Mouse (Mus musculus) heart, postnatal 25 days (tissue): ENCODE measurements around the gene Ttll12. TPM values are rescaled to one million over a fixed set of nuclear protein-coding genes. Genes with fewer than 3 reads are reported as not detected.
A peak's percentile ranks its signal among the peaks of the same experiment; 100 is the strongest.

Source experiments
- DNase-seq: peaks from one replicate; pipeline ENCODE4 v3.0.0; 2022; ENCODE audit warnings: low spot score
- intact Hi-C: fragments of 180-260 bp; cut with DNase I; formaldehyde crosslinking; loops from one replicate; pipeline ENCODE4 v1.15.1; 2025
- total RNA-seq, 2 experiments: library from RNA; stranded (reverse); gene quantifications; 2 replicates each; pipeline ENCODE4 v1.2.3; 2021

Gene Ttll12
- 1 to 10 TPM; 5.5 to 6.1 TPM for total RNA-seq

- intact Hi-C loops = no loop called here
- DNase-seq = peak; percentile 83
Measured at GRCm38 (mm10) chr15:83594513-83595363, at the start of gene Ttll12. Gene Ttll12 (minus strand): TSS chr15:83595157.

- no peak for DNase-seq
- intact Hi-C loops = no loop called here
Measured at GRCm38 (mm10) chr15:83642518-83642917, 47.6 kb upstream of the Ttll12 start.

GRCm38 (mm10) chr15:83640208-83640607 is 45.3 kb upstream of the Ttll12 start:
- DNase-seq = no peak
- intact Hi-C loops = no loop called here

DNA sequence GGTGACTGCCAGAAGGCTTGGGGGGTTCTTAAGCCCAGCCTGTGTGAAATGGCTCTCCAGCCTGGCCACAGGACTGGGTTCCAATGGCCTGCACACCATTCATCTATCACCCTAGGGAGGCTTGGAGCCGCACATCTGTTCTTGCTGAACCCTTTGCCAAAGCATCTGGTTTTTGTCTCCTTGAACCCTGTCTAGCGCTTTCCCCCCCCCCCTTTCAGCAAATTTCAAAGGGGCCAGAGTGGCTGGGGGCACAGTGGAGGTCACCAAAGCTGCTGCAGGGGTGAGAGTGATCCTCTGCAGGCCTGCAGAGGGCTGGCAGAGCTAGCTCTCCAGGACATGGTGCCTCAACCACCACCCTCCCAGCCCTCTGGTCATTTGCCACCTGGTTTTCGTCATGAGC is 44.2 kb upstream of the Ttll12 start:
- DNase-seq = no peak
- intact Hi-C loops = loop anchor here (10.0 kb wide), 1 partner anchor 426 kb away; the partner anchor contains the start of gene Efcab6

- DNase-seq = no peak
- intact Hi-C loops = loop anchor here (10.0 kb wide), 1 partner anchor 426 kb away; the partner anchor contains the start of gene Efcab6
Measured at GRCm38 (mm10) chr15:83638196-83638899, 43.4 kb upstream of the Ttll12 start.

DNA sequence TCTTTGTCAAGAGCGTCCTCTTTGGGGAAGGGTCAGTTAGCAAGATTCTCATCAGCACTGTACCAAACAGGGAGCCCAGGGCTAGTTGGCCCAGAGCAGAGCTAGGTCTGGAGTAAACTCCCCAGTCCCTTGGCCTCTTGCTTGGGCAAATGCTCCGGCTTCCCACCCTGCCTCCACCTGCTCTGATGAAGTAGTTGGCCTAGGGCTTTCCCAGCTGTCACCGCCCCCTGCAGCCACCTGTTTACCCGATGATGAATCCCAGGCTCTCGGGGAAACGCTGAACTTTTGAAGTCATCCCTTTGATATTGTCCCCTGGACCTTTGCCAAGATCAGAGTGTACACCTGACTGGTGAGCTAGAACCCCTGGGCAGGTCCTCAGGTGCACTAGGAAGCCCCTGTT is 41.8 kb upstream of the Ttll12 start:
- intact Hi-C loops = loop anchor here (10.0 kb wide), 1 partner anchor 428 kb away; the partner anchor contains the start of gene Efcab6
- no peak for DNase-seq

GRCm38 (mm10) chr15:83635251-83635650 is 40.3 kb upstream of the Ttll12 start:
- intact Hi-C loops = loop anchor here (10.0 kb wide), 1 partner anchor 430 kb away; the partner anchor contains the start of gene Efcab6
- no peak for DNase-seq

DNA sequence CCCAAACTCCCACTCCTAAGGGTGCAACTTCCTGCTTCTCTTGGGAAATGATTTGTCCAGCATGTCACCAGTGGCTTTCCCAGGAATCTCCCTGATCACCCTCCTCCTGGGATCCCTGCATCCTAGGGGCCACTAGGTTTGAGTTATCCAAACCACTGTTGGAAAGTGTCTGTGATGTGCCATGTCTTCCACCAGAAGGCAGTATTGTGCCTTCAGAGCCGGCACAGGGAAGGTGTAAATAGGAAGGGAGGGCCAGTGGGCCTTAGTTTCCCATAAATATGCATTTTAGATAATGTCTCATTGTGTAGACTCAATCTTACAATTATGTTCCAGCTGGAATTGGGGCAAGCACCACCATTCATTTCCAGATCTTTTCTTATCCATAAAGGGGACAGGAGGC is 39.1 kb upstream of the Ttll12 start:
- DNase-seq = no peak
- intact Hi-C loops = loop anchor here (1.0 to 10.0 kb wide), 2 partner anchors 125 to 431 kb away; partner anchors contain the start of gene Efcab6

GRCm38 (mm10) chr15:83631071-83631470 is 36.1 kb upstream of the Ttll12 start:
- DNase-seq = no peak
- intact Hi-C loops = loop anchor here (10.0 kb wide), 1 partner anchor 434 kb away; the partner anchor contains the start of gene Efcab6

GRCm38 (mm10) chr15:83629716-83630115 is 34.8 kb upstream of the Ttll12 start:
- intact Hi-C loops = loop anchor here (10.0 kb wide), 1 partner anchor 435 kb away; the partner anchor contains the start of gene Efcab6
- no peak for DNase-seq

- no peak for DNase-seq
- intact Hi-C loops = no loop called here
Measured at GRCm38 (mm10) chr15:83626142-83626645, 31.2 kb upstream of the Ttll12 start.

DNA sequence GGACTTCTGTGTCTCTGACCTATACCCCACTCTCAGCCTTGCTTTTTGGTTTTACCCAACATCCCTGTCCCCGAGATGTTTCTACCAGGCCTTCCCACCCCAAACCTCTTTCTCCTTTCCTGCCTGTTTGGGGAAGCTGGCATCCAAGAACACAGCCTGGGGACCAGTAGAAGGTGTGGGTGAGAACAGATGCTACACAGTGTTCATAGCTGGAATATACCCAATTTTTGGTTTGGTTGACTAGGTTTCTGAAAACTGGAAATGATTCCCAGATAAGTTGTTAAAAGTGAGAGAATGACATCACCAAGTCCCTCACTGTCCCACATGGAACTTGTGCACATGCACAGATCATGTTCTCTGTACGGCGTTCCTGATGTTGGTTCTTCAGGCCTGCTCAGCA is 20.3 kb upstream of the Ttll12 start:
- DNase-seq = no peak
- intact Hi-C loops = no loop called here

DNA sequence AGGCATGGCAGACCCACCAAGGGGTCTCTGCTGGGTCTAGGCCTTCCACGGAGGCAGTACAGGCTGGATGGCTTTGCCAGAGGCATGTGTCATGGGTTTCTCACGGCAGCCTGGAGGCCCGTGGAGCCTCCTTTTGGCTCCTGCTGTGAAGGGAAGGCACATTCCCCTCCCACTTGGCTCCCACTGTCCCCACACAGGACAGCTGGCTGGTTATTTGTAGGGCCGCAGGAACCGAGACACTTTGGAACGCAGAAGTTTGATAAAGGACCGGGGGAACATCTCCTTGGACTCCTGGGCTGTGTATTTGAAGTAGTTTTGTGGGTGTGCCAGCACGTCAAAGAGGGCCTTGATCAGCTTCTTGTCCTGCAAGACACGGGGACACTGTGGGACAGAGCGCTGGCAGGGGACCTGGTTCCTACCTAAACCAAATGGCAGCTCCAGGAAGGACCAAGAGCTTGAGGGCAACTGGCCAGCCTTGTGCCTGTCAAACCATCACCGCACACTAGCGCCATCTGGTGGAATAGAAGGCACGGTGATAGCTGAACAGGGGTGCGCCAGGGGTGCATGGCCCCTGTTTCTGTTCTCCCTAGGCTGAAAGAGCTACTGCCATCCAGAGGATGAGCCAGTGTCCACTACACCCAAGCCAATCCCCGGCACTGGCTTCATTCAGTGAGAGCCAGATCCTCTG is 12.3 kb upstream of the Ttll12 start:
- intact Hi-C loops = no loop called here
- peak; percentile 26 for DNase-seq

- intact Hi-C loops = no loop called here
Measured at GRCm38 (mm10) chr15:83606700-83607099, 11.7 kb upstream of the Ttll12 start.

DNA sequence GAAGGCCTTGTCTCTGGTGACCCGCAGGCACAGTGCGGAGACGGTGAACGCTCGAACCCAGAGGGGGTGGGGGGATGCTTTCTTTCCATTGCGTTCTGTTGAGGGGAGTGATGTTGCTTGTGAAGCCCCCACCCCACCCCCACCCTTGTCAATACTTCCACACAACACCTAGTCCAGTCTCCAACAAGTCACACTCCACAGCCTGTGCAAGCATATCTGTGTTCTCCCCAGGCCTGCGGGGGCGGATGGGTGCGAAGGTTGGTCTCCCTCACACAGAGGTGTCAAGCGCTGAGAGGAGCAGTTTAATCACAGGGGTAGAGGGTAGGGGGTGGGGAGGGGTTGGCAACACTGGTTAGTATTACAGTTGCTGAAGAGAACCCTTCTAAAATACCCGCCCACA is 11.3 kb upstream of the Ttll12 start:
- intact Hi-C loops = no loop called here
- DNase-seq = no peak

More at GRCm38 (mm10) chr15:83606700-83607099, 11.7 kb upstream of the Ttll12 start:
- no peak for DNase-seq

DNA sequence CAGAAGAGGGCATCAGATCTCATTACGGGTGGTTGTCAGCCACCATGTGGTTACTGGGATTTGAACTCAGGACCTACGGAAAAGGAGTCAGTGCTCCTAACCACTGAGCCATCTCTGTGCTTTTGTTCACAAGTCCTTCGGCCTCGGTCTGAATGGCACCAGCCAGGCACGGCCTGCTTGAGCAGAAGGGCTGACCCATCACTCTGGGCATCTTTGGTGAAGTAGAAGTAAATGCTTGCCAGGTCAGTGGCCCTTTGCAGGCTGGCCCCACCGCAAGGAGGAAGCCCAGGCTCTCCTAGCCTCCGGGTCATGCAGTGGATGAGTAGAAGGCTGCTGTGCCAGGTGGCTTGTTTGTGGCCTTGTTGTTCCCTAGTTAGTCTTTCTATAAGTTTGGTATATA is 8.5 kb upstream of the Ttll12 start:
- no peak for DNase-seq
- intact Hi-C loops = no loop called here

GRCm38 (mm10) chr15:83603046-83603396 is 8.1 kb upstream of the Ttll12 start:
- intact Hi-C loops = no loop called here
- DNase-seq = no peak

DNA sequence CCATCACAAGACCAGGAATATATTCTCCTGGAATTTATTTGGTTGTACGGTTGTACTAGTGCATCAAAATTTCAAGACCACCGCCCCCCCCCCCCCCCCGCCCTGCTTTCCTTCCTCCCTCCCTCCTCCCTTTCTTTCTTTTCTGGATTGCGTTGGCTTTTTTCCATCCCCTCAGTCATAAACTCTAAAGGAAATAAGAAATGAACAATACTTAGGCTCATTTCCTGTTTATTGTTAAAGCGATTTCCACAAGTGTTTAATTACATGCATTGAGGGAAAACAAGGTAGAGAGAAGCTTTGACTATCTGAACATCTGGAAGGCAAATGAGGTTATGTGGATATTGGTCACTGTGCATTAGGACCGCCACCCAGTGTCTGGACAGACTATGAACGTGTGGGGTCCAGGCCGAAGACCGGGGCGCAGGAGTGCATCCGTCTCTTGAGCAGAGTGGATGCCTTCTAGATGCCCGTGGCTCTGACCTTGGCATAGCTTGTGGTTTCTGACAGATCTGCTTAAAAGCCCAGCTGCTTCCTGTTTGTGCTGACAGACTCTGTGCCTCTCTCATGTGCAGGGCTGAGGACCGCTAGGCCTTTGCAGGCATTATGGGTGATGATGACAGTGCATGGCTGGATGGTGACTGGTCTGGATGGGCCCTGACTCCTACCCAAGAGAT is 7.6 kb upstream of the Ttll12 start:
- DNase-seq = peak; percentile 17
- intact Hi-C loops = no loop called here

DNA sequence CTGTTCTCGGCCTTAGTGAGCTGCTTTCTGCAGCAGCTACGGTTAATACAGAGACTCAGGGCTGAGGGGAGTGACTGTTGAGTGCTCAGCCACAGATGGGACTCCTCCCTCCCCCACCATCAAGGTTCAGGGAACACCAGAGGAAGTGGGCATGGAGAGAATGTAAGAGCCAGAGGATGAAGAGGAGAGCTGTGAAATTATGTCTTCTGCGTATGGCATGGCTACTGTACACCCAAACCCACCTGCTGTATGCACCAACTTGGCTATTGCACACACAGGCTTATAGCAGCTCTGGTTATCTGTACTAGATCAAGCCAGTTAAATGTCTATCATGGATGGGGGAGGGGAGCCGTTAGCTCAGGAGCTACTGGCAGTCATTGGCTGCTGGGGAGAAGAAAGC is 6.2 kb upstream of the Ttll12 start:
- no peak for DNase-seq
- intact Hi-C loops = no loop called here
